Mouse (Mus musculus) mouse embryonic stem cell (cell line): ENCODE results near the gene Klb.
"Not testable (repeated sequence)": the region's sequence is repeated elsewhere in the genome, so short reads cannot be mapped to it uniquely, and the experiment has no call there.

ENCODE experiments used
- in situ Hi-C, 2 experiments: fragments of 300-500 bp; cut with MboI; formaldehyde crosslinking; loops; 1 replicate in 1 of 2; 3 replicates in 1 of 2; pipeline ENCODE4 v1.14.3; 2019 to 2020; ENCODE audit warnings: low sequenced_read_pairs in 2 of 2, low pct_unique_long_range_greater_than_20kb in 1 of 2, mixed read lengths in 1 of 2; ENCODE audit not compliant: unreplicated experiment in 1 of 2

Gene Klb

GRCm38 (mm10) chr5:65348168-65348567 is at the start of gene Klb:
Klb (plus strand) TSS chr5:65348314.
- in situ Hi-C loops: no loop called here

DNA sequence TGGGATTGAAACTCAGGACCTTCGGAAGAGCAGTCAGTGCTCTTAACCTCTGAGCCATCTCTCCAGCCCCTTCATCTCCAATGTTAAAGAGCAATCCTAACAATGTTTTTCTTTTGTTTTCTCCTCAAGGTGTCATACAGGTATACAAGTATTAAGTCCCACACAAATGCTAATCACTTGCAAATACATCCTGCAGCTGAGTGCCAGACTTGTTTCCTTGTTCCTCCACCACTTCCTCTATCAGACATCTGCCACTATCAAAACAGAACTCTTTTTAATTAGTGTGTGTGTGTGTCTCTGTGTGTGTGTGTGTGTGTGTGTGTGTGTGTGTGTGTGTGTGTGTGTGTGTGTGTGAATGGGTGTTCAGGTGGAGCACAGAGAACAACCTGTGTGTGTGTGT is 48.5 kb upstream of the Klb start:
- in situ Hi-C loops: not testable (repeated sequence)

DNA sequence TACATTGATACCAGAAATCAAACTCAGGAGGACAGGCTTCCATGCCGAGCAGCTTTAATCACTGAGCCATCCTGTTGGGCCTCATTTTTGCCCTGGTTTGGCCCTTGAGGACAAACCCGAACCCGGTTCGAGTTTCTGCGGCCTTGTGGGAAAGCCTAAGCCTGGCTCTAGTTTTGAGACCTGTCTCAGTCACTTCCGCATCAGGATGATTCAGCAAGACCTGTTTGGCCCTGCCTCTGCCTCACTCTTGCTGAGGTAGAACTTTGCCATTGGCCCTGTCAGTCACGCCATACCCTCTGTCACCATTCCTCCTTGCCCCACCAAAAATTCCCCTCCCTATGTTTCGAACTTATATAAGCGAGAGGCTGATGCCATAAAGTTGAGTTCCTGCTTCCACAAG is 48.0 kb upstream of the Klb start:
- in situ Hi-C loops: no loop called here

- in situ Hi-C loops: no loop called here
These were observed 42.6 kb upstream of the Klb start for GRCm38 (mm10) chr5:65305516-65305915.

- in situ Hi-C loops: no loop called here
These were observed 39.9 kb upstream of the Klb start for GRCm38 (mm10) chr5:65308208-65308607.

GRCm38 (mm10) chr5:65308866-65309265 is 39.2 kb upstream of the Klb start:
- in situ Hi-C loops: no loop called here

- in situ Hi-C loops: no loop called here
These were observed 28.9 kb upstream of the Klb start for GRCm38 (mm10) chr5:65319176-65319575.

DNA sequence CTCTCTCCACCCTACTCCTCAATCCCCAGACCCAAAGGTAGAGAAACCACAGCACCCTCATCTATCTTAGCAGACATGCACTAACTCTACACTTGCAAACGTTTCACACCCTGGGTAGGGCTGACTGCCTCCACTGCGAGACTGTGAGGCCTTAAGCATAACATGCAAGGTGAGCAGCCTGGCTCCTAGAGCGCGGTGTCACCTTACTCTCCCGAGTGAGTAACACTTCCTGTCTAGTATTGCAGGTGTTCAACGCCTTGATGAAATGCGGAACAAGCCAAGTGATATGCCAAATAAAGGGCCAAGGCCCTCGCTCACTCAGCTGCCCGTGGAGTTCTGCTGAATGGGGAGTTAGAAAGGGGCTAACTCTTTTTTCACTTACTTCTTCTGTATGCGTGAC is 25.9 kb upstream of the Klb start:
- in situ Hi-C loops: no loop called here

GRCm38 (mm10) chr5:65324271-65324670 is 23.8 kb upstream of the Klb start:
- in situ Hi-C loops: no loop called here

DNA sequence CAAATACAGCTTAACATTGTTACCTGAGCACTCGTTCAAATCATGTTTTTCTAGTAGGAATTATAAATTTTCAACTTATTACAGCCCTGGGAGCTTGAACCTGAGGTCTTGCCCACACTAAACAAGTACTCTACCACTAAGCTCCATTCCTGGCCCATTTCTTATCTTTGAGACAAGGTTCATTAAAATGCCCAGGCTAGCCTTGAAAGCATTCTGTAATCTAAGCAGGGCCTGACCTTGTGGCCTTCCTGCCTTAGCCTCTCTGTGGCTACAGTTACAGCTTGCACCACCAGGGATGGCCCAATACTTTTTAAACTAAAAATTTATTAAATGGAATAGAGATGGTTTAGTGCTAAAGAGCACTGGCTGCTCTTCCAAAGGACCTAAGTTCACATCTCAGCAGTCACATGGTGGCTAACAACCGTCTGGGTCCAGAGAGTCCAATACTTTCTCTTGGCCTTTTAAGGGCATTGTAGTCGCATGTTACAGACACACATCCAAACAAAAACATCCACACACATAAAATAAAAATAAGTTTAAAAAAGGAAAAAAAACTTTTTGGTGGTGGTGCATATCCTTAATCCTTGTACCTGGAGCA is 23.3 kb upstream of the Klb start:
- in situ Hi-C loops: no loop called here

DNA sequence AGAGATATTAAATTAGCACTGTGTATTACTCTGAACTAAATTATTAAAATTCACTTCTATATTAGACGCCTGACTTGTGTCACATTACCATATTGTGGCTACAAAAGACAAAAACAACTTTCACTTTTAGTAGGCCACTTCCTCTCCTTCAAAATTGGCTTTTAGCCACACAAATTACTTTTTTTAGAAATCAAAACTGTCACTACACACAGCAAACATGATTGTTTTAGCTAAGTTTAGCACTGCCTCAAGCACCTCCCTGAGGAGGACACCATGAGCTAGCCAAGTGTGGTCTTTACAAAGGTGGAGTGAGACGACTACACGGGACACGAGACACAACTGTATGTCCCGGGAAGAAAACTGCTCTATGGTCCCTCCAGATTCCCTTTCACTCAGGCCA is 21.9 kb upstream of the Klb start:
- in situ Hi-C loops: no loop called here

DNA sequence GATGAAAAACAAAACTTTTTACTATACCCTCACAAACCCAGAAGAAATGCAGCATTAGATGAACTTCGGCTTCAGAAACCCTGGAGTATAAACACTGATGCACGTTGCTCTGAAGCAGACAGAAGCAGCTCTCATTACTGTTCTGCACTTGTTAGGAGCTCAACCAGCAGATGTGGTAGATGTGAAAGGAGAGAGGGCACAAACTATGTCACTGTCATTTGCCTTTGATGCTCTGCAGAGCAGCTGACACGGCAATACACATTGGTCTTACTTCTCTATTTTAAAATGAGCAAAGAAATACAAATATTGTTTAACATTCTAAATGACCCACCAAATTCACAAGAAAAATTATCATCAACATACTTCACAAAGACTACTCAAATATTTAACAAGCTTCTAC is 18.1 kb upstream of the Klb start:
- in situ Hi-C loops: no loop called here

GRCm38 (mm10) chr5:65334788-65335187 is 13.3 kb upstream of the Klb start:
- in situ Hi-C loops: no loop called here

- in situ Hi-C loops: no loop called here
These were observed 12.6 kb upstream of the Klb start, which contains the start of gene Rfc1 for GRCm38 (mm10) chr5:65335298-65336074. Rfc1 (minus strand) TSS chr5:65335670.

GRCm38 (mm10) chr5:65336075-65336355 is 12.1 kb upstream of the Klb start:
- in situ Hi-C loops: no loop called here

DNA sequence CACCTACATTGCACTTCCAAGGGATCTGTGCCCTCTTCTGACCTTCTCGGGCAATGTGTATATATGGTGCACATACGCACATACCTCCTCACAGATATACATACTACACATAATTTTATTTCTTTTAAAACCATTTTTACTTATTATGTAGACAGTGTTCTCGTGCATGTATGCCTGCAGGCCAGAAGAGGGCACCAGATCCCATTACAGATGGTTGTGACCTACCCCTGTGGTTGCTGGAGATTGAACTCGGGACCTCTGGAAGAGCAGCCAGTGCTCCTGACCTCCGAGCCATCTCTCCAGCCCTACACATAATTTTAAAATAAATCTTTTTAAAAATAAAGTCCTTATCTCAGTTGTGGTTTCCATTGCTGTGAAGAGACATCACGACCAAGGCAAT is 9.7 kb upstream of the Klb start:
- in situ Hi-C loops: no loop called here

- in situ Hi-C loops: no loop called here
These were observed 7.9 kb upstream of the Klb start for GRCm38 (mm10) chr5:65340167-65340566.

GRCm38 (mm10) chr5:65350508-65350907 is 2.4 kb downstream of the Klb start:
- in situ Hi-C loops: no loop called here

GRCm38 (mm10) chr5:65354097-65354496 is 6.0 kb downstream of the Klb start:
- in situ Hi-C loops: no loop called here

GRCm38 (mm10) chr5:65354985-65355384 is 6.9 kb downstream of the Klb start:
- in situ Hi-C loops: no loop called here
